Mouse (Mus musculus): ENCODE data around the gene Meltf.

GRCm38 (mm10) chr16:31926091-31926490, 47.5 kb downstream of the Meltf start:
- TF ChIP-seq CTCF (IDR thresholded peaks at IDR 0.05; ENCODE audit: borderline replicate concordance, control insufficient read depth, extremely low read depth, insufficient read depth, low read length, poor library complexity), result no peak
- TF ChIP-seq POLR2A (IDR thresholded peaks at IDR 0.05; ENCODE audit: control insufficient read depth, extremely low read depth, insufficient read depth, low read length, poor library complexity), result no peak
